Mouse (Mus musculus): ENCODE data around the gene Arid5a.

- TF ChIP-seq POLR2A (IDR thresholded peaks at IDR 0.05; ENCODE audit: borderline replicate concordance, low read depth, low read length) (no peak), CTCF (IDR thresholded peaks at IDR 0.05; ENCODE audit: low read depth, low read length) (no peak)
Measured at GRCm38 (mm10) chr1:36299676-36300075, 7.9 kb upstream of the Arid5a start.
